Mouse (Mus musculus): Measurements from ENCODE around the gene Snrnp70.
"Not testable (repeated sequence)": the region's sequence is repeated elsewhere in the genome, so short reads cannot be mapped to it uniquely, and the experiment has no call there.

The Snrnp70 gene

DNA sequence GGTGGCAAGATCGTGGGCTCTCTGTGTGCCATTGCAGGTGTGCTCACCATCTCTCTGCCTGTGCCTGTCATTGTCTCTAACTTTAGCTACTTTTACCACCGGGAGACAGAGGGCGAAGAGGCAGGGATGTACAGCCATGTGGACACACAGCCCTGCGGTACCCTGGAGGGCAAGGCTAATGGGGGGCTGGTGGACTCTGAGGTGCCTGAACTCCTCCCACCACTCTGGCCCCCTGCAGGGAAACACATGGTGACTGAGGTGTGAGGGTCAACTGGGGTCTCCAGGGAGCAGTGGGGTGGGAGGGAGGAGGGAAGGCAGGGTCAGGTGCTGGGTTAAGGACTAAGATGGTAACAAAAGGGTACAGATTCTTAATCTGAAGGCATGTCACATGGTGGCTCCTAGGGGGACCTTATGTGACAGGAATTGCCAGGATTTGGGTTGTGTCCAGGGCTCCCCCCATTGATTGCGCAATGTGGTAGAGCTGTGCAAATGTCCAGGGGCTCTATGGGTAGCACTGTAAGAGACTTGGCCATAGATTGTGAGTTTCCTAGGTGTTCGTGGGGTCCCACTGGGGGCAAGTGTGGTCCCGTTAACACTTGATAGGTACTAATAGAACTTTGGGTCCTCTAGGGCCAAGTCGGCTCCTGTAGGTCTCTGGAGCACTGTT is 14.1 kb upstream of the Snrnp70 start:
- peak in 1 of 2 experiments; percentile 23 for DNase-seq (ENCODE audit: low spot score in 2 of 2)

DNA sequence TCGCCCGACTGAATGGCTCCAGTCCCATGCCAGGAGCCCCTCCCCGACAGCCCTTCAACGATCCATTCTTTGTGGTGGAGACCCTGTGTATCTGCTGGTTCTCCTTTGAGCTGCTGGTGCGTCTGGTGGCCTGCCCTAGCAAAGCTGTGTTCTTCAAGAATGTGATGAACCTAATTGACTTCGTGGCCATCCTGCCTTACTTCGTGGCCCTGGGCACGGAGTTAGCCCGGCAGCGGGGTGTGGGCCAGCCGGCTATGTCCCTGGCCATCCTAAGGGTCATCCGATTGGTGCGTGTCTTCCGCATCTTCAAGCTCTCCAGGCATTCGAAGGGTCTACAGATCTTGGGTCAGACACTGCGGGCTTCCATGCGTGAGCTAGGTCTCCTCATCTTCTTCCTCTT is 13.4 kb upstream of the Snrnp70 start:
- no peak for DNase-seq (ENCODE audit: low spot score in 2 of 2)

DNA sequence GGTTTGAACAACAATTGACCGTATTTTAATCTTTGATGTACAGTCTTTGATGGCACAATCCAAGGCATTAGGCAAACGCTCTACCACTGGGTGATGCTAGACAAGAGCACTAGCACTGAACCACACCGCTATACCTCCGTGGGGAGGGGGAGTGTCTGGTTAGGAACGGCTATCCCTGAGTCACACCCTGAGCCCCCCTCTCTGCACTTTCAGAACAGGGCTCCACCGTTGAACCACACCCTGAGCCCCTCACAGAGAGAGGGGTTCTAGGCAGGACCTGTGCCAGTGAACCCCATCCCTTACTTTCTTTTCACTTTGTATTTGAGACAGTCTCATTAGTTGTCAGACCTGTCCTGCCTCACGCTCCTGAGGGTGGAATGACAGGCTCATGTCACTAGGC is 12.8 kb upstream of the Snrnp70 start:
- DNase-seq (ENCODE audit: low spot score in 2 of 2): no peak

DNA sequence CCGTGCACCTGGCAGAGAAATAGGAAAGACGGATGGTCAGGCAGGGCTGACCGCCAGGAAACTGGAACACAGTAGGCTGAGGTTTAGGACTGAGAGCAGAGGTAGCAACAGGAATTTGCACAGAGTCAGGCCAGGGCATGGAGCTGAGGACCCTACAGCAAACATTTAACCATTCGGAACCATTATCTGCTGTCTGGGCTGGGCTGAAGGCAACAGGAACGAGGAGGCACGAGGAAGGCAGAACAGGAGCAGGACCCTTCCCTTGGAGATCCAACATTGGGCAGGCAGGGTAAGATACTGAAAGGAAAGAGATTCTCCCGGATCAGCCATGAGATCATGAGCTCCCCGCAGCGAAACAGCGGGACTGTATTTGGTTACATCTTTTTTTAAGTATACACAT is 12.3 kb upstream of the Snrnp70 start:
- no peak for DNase-seq (ENCODE audit: low spot score in 2 of 2)

DNA sequence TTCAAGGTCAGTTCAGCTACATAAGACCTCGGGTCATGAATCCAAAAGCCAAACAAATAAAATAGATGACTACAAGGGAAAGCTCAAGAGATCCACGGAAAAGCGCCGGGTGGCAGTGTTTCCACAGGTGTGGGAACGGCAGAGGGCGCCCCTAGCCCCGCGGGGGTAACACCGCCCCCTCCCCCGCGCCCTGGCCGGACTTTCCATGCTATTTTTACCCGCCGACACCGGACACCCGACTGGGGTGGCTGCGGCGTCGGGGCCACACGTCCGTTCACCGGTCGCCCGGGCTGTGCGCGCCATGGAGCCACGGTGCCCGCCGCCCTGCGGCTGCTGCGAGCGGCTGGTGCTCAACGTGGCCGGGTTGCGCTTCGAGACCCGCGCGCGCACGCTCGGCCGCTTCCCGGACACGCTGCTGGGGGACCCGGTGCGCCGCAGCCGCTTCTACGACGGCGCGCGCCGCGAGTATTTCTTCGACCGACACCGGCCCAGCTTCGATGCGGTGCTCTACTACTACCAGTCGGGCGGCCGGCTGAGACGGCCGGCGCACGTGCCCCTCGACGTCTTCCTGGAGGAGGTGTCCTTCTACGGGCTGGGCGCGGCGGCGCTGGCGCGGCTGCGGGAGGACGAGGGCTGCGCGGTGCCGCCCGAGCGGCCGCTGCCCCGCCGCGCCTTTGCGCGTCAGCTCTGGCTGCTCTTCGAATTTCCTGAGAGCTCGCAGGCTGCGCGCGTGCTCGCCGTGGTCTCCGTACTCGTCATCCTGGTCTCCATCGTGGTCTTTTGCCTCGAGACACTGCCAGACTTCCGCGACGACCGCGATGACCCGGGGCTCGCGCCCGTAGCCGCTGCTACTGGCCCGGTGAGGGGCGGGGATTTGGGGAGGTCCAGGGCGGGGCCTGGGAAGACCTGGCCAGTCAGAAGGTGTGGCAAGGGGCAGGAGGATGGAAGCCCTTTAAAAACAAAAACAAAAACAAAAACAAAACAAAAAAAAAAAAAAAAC is 10.9 kb upstream of the Snrnp70 start:
- no peak for DNase-seq (ENCODE audit: low spot score in 2 of 2)

DNA sequence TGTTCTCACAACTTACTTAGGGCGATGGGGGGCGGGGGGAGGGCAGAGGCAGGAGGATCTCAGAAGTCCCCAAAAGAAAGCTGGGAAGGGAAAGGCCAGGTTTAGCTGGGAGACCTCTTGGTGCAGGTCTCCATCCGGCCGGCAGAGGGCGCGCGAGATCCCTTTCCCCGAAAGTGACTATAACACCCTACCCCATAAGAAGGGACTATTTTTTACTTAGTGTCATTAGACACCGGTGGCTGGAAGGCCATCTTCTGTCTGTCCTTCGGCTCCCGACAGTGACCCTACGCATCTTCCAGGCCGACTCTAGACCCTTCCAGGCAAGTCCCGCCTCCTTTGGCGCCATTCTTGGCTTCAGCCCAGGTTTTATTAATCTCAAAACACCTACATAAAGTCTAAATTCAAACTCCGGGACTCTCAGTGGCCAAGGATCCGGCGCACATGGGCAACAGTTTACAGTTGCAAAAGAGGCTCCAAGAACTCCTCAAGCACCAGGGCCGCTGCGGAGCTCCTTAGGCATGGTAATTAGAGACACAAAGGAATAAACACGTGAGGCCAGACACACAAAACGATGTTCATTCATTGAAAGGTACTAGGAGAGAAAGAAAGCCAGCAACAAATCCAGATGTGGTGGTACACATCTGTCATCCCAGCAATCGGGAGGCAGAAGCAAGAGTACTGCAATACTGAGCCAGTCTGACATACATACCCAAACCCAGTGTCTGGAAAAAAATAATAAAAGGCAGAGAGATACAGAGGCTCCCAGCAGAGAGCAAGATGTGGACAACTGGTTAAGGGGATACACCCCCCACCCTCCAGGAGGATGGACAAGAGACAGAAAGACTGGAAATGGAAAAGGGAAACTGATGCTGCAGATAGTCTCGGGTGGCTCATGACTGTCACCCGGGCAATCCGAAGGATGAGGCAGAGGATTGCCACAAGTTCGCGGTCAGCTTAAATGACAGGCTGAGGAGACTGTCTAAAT is 9.8 kb upstream of the Snrnp70 start, which contains the start of gene Kcna7:
Gene Kcna7, plus strand, starts transcription at position 563 of the 985 bp plus-strand sequence.
- peak in 1 of 2 experiments; percentile 77 for DNase-seq (ENCODE audit: low spot score in 2 of 2)

DNA sequence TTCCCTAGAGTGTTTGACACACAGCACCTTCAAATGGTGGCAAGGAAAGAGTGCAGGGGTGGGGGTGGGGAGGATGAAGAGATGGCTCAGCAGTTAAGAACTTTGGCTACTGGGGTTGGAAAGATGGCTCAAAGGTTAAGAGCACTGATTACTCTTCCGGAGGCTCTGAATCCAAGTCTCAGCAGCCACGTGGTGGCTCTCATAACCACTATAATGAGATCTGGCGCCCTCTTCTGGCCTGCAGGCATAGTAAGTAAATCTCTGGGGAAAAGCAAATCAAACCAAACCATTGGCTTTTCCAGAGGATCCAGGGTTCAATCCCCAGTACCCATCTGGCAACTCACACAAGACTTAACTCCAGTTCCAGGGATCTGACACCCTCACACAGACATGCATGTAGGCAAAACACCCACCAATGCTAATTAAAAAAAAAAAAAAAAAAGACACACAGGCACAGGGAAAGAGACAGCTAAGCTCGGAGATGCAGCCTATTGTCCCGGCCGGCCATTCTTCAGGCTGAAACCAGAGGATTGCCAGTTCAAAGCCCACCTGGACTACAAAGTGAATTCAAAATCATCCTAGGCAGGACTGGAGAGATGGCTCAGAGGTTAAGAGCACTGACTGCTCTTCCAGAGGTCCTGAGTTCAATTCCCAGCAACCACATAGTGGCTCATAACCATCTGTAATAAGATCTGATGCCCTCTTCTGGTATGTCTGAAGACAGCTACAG is 8.2 kb upstream of the Snrnp70 start:
- peak in 1 of 2 experiments; percentile 52 for DNase-seq (ENCODE audit: low spot score in 2 of 2)

DNA sequence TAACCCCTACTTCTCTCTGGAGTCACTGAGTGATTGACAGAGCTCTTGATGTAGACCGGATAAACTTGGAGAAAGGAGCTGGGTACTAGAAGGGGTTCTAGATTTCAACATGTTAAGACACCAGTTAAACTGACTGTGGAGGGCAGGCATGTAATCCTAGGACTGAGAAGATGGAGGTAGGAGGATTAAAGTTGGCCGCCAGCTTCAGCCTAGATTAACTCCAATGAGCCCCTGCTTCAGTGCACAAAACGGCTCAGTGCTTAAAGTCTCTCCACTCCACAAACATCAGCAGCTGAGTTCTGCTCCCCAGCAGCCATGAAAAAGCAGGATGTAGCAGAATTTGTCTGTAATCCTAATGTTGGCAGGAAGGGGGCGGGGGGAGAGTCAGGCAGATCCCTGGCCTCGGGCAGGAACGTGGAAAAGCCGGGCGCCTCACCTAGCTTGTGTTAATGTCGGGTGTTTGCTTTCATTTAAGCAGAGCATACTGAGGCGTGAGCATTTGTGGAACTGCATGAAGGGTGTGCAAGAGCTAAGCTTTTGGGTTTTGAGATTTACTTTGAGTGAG is 6.1 kb upstream of the Snrnp70 start:
- peak in 1 of 2 experiments; percentile 17 for DNase-seq (ENCODE audit: low spot score in 2 of 2)

DNA sequence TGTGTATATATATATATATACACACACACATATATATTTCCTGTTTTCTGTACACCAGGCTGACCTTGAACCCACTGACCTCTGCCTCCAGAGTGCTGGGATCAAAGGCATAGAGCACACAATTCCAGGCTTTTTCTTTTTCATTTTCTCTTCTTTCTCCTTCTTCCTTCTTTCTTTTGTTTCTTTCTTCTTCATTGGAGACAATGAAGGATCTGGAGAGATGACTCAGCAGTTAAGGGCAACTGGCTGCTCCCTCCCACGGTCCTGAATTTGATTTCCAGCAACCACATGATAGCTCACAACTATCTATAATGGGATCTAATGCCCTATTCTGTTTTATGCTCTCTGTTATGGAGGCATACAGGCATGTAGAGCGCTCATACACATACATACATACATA is 1.2 kb upstream of the Snrnp70 start:
- DNase-seq (ENCODE audit: low spot score in 2 of 2): no peak

DNA sequence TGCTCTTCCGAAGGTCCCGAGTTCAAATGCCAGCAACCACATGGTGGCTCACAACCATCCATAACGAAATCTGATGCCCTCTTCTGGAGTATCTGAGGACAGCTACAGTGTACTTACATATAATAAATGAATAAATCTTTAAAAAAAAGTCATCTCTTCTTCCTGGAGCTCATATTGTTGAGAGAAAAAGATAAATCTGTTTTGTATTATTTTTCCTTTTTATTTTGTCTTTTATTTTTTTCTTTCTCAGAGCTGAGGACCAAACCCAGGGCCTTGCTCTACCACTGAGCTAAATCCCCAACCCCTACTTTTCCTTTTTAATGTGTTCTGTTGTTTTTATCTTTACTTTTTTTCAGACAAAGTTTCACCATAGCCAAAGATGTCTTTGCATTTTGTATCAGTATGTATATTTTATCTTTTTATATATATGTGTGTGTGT is 814 bp upstream of the Snrnp70 start:
- DNase-seq (ENCODE audit: low spot score in 2 of 2): not testable (repeated sequence)

DNA sequence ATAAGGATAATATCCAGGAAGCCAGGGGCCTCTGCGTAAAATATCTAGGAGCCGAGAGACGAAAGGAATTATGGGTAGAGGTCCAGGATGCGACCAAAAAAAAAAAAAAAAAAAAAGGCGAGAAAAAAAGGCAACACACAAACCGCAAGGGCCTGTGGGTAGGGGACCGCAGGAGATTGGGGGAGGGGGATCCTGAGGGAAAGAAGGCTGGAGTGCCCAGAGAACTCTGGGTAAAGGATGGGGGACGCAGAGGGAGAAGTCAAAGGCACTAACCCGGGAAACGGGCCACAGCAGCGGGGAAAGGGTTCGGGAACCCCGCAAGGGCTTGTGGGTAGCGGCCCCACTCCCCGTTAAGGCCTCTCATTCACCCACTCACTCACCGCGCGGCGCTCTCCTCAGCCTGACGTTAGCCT is 407 bp downstream of the Snrnp70 start:
- peak; percentile 78 to 85 for DNase-seq (ENCODE audit: low spot score in 2 of 2)

DNA sequence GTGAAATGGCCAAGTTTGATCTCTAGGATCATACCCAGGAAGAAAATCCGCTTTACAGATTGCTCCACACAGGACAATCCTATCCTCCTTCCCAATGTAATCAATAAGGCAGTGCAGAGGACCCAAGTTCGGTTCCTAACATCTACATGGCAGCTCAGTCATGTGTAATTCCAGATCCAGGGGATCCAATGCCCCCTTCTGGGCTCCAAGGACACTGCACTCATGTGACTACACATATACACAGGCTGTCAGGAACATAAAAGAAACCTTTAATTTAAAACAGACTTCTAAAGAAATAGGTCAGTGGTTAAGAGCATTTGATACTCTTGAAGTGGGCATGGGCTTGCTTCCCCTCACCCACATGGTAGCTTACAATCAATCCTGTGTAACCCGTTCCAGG is 9.5 kb downstream of the Snrnp70 start:
- DNase-seq (ENCODE audit: low spot score in 2 of 2): peak in 1 of 2 experiments; percentile 16

DNA sequence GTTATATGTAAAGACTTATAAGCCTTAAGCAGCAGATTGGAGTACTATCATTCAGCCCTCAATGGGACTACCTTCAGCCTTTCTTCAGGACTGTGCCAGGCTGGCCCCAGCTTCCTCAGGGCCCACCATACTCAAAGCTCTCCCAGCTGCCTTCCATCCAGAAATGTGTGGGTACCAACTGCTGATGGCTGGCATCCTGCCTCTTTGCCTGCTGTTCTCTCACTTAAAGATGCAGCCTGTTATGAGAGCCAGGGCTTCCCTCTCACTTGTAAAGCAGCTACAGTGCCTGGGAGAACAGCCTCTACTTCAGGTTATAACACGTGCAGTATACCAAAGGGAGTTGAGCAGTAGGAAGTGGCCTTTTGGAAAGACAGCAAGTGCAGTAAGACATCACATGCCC is 19.5 kb downstream of the Snrnp70 start:
- peak in 1 of 2 experiments; percentile 71 for DNase-seq (ENCODE audit: low spot score in 2 of 2)

DNA sequence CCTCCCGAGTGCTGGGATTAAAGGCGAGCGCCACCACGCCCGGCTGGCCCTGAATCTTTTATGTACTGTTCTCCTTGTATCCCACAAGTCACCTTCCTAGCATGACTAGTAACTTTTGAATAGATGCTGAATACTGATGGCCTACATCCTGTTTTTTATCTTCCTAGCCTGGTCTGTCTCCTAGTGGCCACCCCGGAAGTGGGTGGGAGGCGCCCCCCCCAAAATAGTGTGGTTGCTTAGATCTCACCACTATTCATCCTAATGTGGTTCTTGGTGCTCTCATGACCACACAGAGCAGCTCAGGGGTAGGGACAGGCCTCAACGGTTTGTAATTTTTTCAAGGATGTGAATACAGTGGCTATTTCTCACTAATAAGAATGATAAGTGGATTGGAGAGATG is 20.9 kb downstream of the Snrnp70 start:
- no peak for DNase-seq (ENCODE audit: low spot score in 2 of 2)

DNA sequence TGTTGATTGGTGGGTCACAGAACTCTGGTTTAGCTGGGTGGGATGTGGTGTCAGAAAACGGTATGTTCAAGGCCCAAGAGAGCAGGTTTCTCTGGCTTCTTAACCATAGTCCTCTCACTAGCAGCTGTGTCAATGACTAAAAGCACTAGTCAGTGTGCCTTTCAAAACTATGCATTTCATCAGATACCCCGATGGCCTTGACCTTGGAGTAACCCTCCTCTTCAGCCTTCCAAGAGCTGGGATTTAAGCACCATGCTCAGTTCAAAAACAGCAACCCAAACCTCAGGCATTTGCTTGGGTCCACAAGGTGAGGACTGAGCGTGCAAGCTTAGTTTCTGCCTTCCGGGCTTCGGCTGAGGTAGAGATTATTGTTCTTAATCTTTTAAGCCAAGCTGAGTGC is 23.2 kb downstream of the Snrnp70 start:
- no peak for DNase-seq (ENCODE audit: low spot score in 2 of 2)

DNA sequence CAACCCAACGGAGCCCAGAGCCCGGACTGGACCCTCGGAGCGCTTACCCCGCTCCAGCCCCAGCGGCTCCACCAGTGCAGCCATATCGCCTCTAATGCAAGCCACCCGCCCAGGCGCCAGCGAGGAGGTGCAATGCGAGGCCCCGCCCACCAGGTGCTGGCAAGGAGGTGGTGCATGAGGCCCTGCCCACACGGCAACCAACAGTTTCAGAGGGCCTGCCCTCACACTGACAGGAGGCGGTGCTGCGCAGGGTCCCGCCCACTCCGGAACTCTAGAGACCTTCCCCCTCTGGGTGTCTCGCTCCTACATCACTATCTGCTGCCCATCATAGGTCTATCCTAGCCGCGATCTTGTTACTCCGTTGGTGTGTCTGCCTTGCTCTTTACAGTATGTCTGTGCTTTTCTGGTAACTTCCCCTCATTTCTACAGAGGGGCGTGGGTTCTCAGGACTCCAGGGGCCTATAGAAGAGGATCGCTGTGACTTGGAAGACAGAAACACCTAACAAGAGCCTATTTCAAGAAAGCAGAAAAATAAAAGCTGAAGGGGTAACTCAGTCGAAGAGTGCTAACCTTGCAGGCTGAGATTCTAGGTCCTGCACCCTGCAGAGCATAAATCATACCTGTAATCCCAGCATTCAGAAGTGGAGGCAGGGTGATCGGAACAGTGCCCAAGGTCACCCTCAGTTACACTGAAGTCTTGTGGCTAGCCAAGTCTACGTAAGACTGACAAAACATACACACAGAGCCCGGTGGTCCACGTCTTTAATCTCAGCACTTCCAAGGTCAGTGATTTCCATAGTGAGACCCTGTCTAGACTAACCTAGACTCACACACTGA is 24.8 kb downstream of the Snrnp70 start, which contains the start of gene Lin7b:
Gene Lin7b, minus strand, starts transcription at position 109 of the 837 bp plus-strand sequence.
- peak; percentile 95 to 96 for DNase-seq (ENCODE audit: low spot score in 2 of 2)

DNA sequence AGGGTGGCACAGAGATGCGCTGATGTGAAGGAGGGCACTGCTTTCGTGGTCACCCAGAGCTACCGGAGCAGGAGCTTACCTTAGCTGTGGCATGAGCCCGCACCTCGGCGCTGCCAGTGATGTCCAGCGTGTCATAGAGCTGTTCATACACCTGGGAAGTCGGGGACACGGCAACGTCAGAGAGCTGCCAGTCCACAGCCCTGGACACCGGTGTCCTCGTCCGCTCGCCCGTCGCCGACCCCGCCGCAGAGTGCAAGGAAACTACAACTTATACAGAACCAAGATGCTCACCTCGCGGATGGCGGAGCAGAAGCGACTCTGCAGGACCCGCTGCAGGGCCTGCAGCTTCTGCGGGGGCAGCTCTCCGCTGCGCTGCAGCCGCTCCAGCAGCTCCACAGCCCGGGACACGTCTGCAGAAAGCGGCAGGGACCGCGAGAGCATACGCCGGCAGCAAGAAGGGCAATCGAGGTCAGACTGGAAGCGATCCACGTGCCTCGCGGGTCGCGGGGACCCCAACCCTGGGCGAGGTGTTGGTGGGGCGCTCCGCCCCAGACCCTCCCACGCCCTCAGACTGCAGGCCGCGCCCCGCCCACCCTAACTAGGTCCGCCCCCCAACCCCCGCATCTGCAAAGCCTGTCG is 25.6 kb downstream of the Snrnp70 start:
- DNase-seq (ENCODE audit: low spot score in 2 of 2): peak in 1 of 2 experiments; percentile 73

DNA sequence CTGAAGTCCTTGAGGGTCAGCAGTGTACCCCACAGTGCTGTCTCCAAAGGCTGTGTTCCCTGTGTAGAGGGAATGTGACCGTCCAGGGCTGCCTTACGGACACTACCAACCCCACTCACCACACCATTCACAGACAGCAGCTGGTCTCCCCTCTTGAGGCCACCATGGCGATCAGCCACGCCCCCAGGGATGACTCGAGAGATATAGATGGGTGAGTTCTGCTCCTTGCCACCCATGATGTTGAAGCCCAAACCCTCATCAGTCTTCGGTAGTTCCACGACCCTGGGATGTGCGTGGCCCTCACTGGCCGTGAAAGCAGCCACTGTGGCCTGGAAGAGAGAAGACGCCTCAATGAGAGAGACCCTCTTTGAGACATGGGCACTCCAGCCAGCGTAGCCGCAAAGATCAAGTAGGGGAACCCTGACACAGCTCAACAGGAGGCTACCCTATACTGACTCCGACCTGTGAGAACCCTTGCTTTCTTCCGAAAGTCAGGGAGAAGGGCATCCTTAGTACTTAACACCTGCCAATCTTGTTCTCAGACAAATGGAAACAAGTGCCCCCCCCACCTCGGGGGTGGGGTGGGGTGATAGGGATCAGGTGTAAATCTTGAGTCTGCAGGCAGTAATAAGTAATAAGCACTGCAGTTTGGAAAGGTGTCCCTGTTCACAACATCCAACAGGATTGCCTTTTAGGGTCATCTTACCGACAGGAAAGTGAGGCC is 26.4 kb downstream of the Snrnp70 start:
- DNase-seq (ENCODE audit: low spot score in 2 of 2): peak in 1 of 2 experiments; percentile 56

All from right cerebral cortex, postnatal 10 days (tissue).